ENCODE assay signal across 10 mouse cellular contexts in genomic region chr3:127706445-127707088, GRCm38 (mm10).
DNase-seq lines count a peak whose midpoint lies in the region; ATAC-seq and TF ChIP-seq lines count a peak whose summit lies in the region.
"Had no signal": no experiment of that assay in that cellular context is flagged by ENCODE, and none has a peak within 500 bp of the region (broad histone marks: within the 10 kb centered on the region; RNA-seq: fewer than 3 reads in every experiment).

No protein-coding gene starts in this region.

- TF ChIP-seq CTCF in cortical plate, adult 2 months (IDR thresholded peaks at IDR 0.05; ENCODE audit: extremely low read depth, insufficient read depth, low read length): no peak

- H3K9me3 ChIP-seq in heart, embryonic 12.5 days (replicated peaks): no peaks in the 10 kb centered on the region
- H3K9me3 ChIP-seq in hindbrain, embryonic 10.5 days: 0 out of 2 replicates have a peak, but pooled peaks cover 4% of the 10 kb centered on the region
- no peaks in the 10 kb centered on the region; the same call in 1 of the 2 replicates for H3K9me3 ChIP-seq in midbrain, embryonic 10.5 days (replicated peaks)

- no peak for DNase-seq in heart, postnatal 4 days
- DNase-seq in hindbrain, embryonic 10.5 days (ENCODE audit: low spot score): no peak
- DNase-seq in midbrain, embryonic 10.5 days (ENCODE audit: low spot score): no peak
- DNase-seq in cerebellum, adult 11 months: no peak
- no peak for DNase-seq in cerebellum, adult 9-10 months
- DNase-seq in spleen, postnatal 14 days (ENCODE audit: low spot score in 2 of 2): no peak
- DNase-seq: kidney, postnatal 14 days had no signal

- no peaks in the 10 kb centered on the region for H3K4me1 ChIP-seq in heart, embryonic 12.5 days (replicated peaks)
- peaks cover 2% of the 10 kb centered on the region; the same call in 1 of the 2 replicates for H3K4me1 ChIP-seq in cortical plate, adult 2 months (ENCODE audit: control insufficient read depth, insufficient read depth, low read length)
- H3K4me1 ChIP-seq in hindbrain, embryonic 10.5 days (replicated peaks): peaks cover 26% of the 10 kb centered on the region
- peaks cover 26% of the 10 kb centered on the region for H3K4me1 ChIP-seq in midbrain, embryonic 10.5 days

- H3K27ac ChIP-seq in heart, embryonic 12.5 days (ENCODE audit: poor library complexity, severe bottlenecking): no peak overlapping the region
- H3K27ac ChIP-seq in cortical plate, adult 2 months (ENCODE audit: insufficient read depth, low read length): no peak overlapping the region
- peak overlapping the region; percentile 81 for H3K27ac ChIP-seq in hindbrain, embryonic 10.5 days
- H3K27ac ChIP-seq in midbrain, embryonic 10.5 days (replicated peaks): peak overlapping the region; percentile 79
- H3K27ac ChIP-seq: liver, embryonic 14.5 days had no signal

- H3K4me2 ChIP-seq in heart, embryonic 12.5 days: peak overlapping the region; percentile 65

- TF ChIP-seq POLR2A in cortical plate, adult 2 months (IDR thresholded peaks at IDR 0.05; ENCODE audit: extremely low read depth, insufficient read depth, low read length): no peak

- ATAC-seq in heart, embryonic 12.5 days (ENCODE audit: insufficient number of reproducible peaks, low FRiP score): no peak

- H3K27me3 ChIP-seq in heart, embryonic 12.5 days (replicated peaks): 0 out of 2 replicates have a peak, but pooled peaks cover 4% of the 10 kb centered on the region
- peaks cover 64% of the 10 kb centered on the region for H3K27me3 ChIP-seq in hindbrain, embryonic 10.5 days (ENCODE audit: insufficient read depth, poor library complexity, severe bottlenecking)
- H3K27me3 ChIP-seq in midbrain, embryonic 10.5 days (ENCODE audit: low read depth, poor library complexity, severe bottlenecking): peaks cover 61% of the 10 kb centered on the region

- no peaks in the 10 kb centered on the region for H3K36me3 ChIP-seq in heart, embryonic 12.5 days
- no peaks in the 10 kb centered on the region for H3K36me3 ChIP-seq in hindbrain, embryonic 10.5 days
- no peaks in the 10 kb centered on the region for H3K36me3 ChIP-seq in midbrain, embryonic 10.5 days

- 74% methylated on average over 8 of the region's 8 CpGs for WGBS in heart, embryonic 12.5 days
- 64% methylated on average over 8 of the region's 8 CpGs for WGBS in hindbrain, embryonic 10.5 days
- WGBS in midbrain, embryonic 10.5 days: 69% methylated on average over 8 of the region's 8 CpGs

- H3K4me3 ChIP-seq in heart, embryonic 12.5 days: peak overlapping the region; percentile 30; the same call in 1 of the 2 replicates
- 0 out of 2 replicates have a peak overlapping the region, but pooled peaks have one; percentile 3 for H3K4me3 ChIP-seq in cortical plate, adult 2 months (ENCODE audit: insufficient read depth, low read length)
- H3K4me3 ChIP-seq in hindbrain, embryonic 10.5 days: peak overlapping the region; percentile 43
- peak overlapping the region; percentile 45 for H3K4me3 ChIP-seq in midbrain, embryonic 10.5 days

- peak overlapping the region; percentile 5; the same call in 1 of the 2 replicates for H3K9ac ChIP-seq in heart, embryonic 12.5 days
- H3K9ac ChIP-seq: liver, embryonic 14.5 days had no signal

Comparison
In these comparisons a context has a peak if more than half of its experiments do, and no peak if none do; other contexts are left out.
1. H3K27ac ChIP-seq: peak in hindbrain, embryonic 10.5 days (single experiment) and midbrain, embryonic 10.5 days (single experiment); none in heart, embryonic 12.5 days (single experiment) and cortical plate, adult 2 months (single experiment).
2. Peak in every context shown above with its lines, with median percentiles within 50 percentile points of each other: H3K4me3 ChIP-seq.